Mouse (Mus musculus) liver, embryonic 16.5 days (tissue): ENCODE results near the gene Tmc8. TPM values are rescaled to one million over a fixed set of nuclear protein-coding genes. Genes with fewer than 3 reads are reported as not detected.
"Not testable (repeated sequence)": the region's sequence is repeated elsewhere in the genome, so short reads cannot be mapped to it uniquely, and the experiment has no call there.

ENCODE experiments used
- ATAC-seq: fragments of 200-750 bp; cut with Nextera tagmentation; 2 replicates; pipeline ENCODE4 v1.8.0; 2017; ENCODE audit warnings: low read depth, mild to moderate bottlenecking, moderate number of reproducible peaks, moderate library complexity
- H3K27ac ChIP-seq: fragments of 300-500 bp; sonication (generic); 2 replicates; pipeline ENCODE4 v1.5.1; 2014; ENCODE audit warnings: mild to moderate bottlenecking, low read length
- H3K27me3 ChIP-seq: fragments of 300-500 bp; sonication (generic); 2 replicates; pipeline ENCODE4 v1.6.1; 2014; ENCODE audit warnings: low read depth, low read length, mixed read lengths; ENCODE audit not compliant: control insufficient read depth, insufficient read depth
- H3K36me3 ChIP-seq: fragments of 300-500 bp; sonication (generic); 2 replicates; pipeline ENCODE4 v1.6.1; 2014; ENCODE audit warnings: mild to moderate bottlenecking; ENCODE audit not compliant: control insufficient read depth, insufficient read depth
- H3K4me1 ChIP-seq: fragments of 300-500 bp; sonication (generic); 2 replicates; pipeline ENCODE4 v1.6.1; 2014; ENCODE audit warnings: low read depth, low read length, mixed read lengths; ENCODE audit not compliant: control insufficient read depth
- H3K4me2 ChIP-seq: fragments of 300-500 bp; sonication (generic); 2 replicates; pipeline ENCODE4 v1.6.1; 2014; ENCODE audit warnings: low read depth, low read length, mixed read lengths
- H3K4me3 ChIP-seq: fragments of 300-500 bp; sonication (generic); 2 replicates; pipeline ENCODE4 v1.5.1; 2014; ENCODE audit warnings: low read depth, mild to moderate bottlenecking, low read length
- H3K9ac ChIP-seq: fragments of 300-500 bp; sonication (generic); 2 replicates; pipeline ENCODE4 v1.6.1; 2014; ENCODE audit warnings: low read depth, low read length
- H3K9me3 ChIP-seq: fragments of 300-500 bp; sonication (generic); replicated peaks from 2 replicates; pipeline ENCODE4 v1.6.1; 2016; ENCODE audit warnings: low read length; ENCODE audit not compliant: control insufficient read depth
- WGBS: fragments of 180-500 bp; shearing (Covaris S2); extraction: QIAGEN DNeasy Blood & Tissue Kit; methylation state at CpG from one replicate; pipeline ENCODE4 v1.1.7; 2014; ENCODE audit not compliant: insufficient replicate concordance; 5-methylcytosine and 5-hydroxymethylcytosine counted together
- polyA plus RNA-seq: library from polyadenylated mRNA; unstranded; fragments of >200 nt; fragmentation: Nextera tagmentation; extraction: Ambion mirVana; gene quantifications from 2 replicates; pipeline ENCODE4 v1.2.1, GENCODE M21; 2015

The Tmc8 gene
- polyA plus RNA-seq, 1 experiment from 2014 or later = 16.3 TPM

- H3K27me3 ChIP-seq = no peaks in the 10 kb centered on the region
- no peaks in the 10 kb centered on the region for H3K36me3 ChIP-seq
- WGBS = 65% methylated on average over 2 of the region's 2 CpGs
- H3K4me2 ChIP-seq = peak overlapping the region; percentile 77; the same call in 1 of the 2 replicates
- H3K27ac ChIP-seq = peak overlapping the region; percentile 91
- H3K4me3 ChIP-seq = no peak overlapping the region
- ATAC-seq = no peak
- H3K9me3 ChIP-seq = no peaks in the 10 kb centered on the region
- peak overlapping the region; percentile 42; the same call in 1 of the 2 replicates for H3K9ac ChIP-seq
- peaks cover 69% of the 10 kb centered on the region for H3K4me1 ChIP-seq
Observed at GRCm38 (mm10) chr11:117829671-117830215, 47.9 kb downstream of the Tmc8 start.

GRCm38 (mm10) chr11:117830401-117830800 is 48.5 kb downstream of the Tmc8 start:
- WGBS = 28% methylated on average over 9 of the region's 9 CpGs
- no peaks in the 10 kb centered on the region for H3K9me3 ChIP-seq

GRCm38 (mm10) chr11:117832086-117832969 is 50.5 kb downstream of the Tmc8 start:
- peak overlapping the region; percentile 66 for H3K9ac ChIP-seq
- 11% methylated on average over 28 of the region's 28 CpGs for WGBS
- ATAC-seq = peak; percentile 74
- H3K9me3 ChIP-seq = no peaks in the 10 kb centered on the region
- peaks cover 72% of the 10 kb centered on the region for H3K4me1 ChIP-seq
- H3K4me2 ChIP-seq = peak overlapping the region; percentile 85
- H3K27me3 ChIP-seq = no peaks in the 10 kb centered on the region
- H3K4me3 ChIP-seq = peak overlapping the region; percentile 67
- H3K27ac ChIP-seq = peak overlapping the region; percentile 91
- H3K36me3 ChIP-seq = no peaks in the 10 kb centered on the region

More at GRCm38 (mm10) chr11:117830401-117830800, 48.5 kb downstream of the Tmc8 start:
- H3K4me3 ChIP-seq = no peak overlapping the region
- no peaks in the 10 kb centered on the region for H3K36me3 ChIP-seq
- peak overlapping the region; percentile 17 for H3K9ac ChIP-seq
- peak; percentile 26 for ATAC-seq
- H3K4me2 ChIP-seq = peak overlapping the region; percentile 10; the same call in 1 of the 2 replicates
- H3K27ac ChIP-seq = peak overlapping the region; percentile 91
- H3K27me3 ChIP-seq = no peaks in the 10 kb centered on the region
- H3K4me1 ChIP-seq = peaks cover 68% of the 10 kb centered on the region

- H3K27ac ChIP-seq = peak overlapping the region; percentile 59
- not testable (repeated sequence) for H3K36me3 ChIP-seq, ATAC-seq, H3K4me3 ChIP-seq, H3K9ac ChIP-seq, H3K4me2 ChIP-seq, H3K27me3 ChIP-seq, H3K9me3 ChIP-seq
- WGBS = 87% methylated on average over 4 of the region's 6 CpGs
- H3K4me1 ChIP-seq = peaks cover 71% of the 10 kb centered on the region
Observed at GRCm38 (mm10) chr11:117833509-117833908, 51.6 kb downstream of the Tmc8 start.

GRCm38 (mm10) chr11:117834086-117834485 is 52.2 kb downstream of the Tmc8 start:
- H3K4me2 ChIP-seq = no peak overlapping the region
- WGBS = 74% methylated on average over 8 of the region's 8 CpGs
- no peaks in the 10 kb centered on the region for H3K27me3 ChIP-seq
- H3K36me3 ChIP-seq = no peaks in the 10 kb centered on the region
- no peak overlapping the region for H3K4me3 ChIP-seq
- H3K9me3 ChIP-seq = no peaks in the 10 kb centered on the region
- no peak overlapping the region for H3K9ac ChIP-seq
- ATAC-seq = no peak
- H3K27ac ChIP-seq = peak overlapping the region; percentile 59
- peaks cover 71% of the 10 kb centered on the region for H3K4me1 ChIP-seq

- H3K9ac ChIP-seq = no peak overlapping the region
- no peak overlapping the region for H3K27ac ChIP-seq
Observed at GRCm38 (mm10) chr11:117836306-117836705, 54.4 kb downstream of the Tmc8 start.

GRCm38 (mm10) chr11:117838572-117838971 is 56.7 kb downstream of the Tmc8 start:
- Histone ChIP-seq H3K27ac (peak overlapping the region; percentile 86), H3K4me2 (peak overlapping the region; percentile 50), H3K4me1 (peaks cover 62% of the 10 kb centered on the region), H3K9ac (peak overlapping the region; percentile 56), H3K4me3 (0 out of 2 replicates have a peak overlapping the region, but pooled peaks have one; percentile 5), H3K9me3 (no peaks in the 10 kb centered on the region), H3K27me3 (no peaks in the 10 kb centered on the region), H3K36me3 (no peaks in the 10 kb centered on the region)
- ATAC-seq = peak; percentile 95
- 24% methylated on average over 2 of the region's 2 CpGs for WGBS

More at GRCm38 (mm10) chr11:117836306-117836705, 54.4 kb downstream of the Tmc8 start:
- no peaks in the 10 kb centered on the region for H3K27me3 ChIP-seq
- ATAC-seq = no peak
- no peaks in the 10 kb centered on the region for H3K36me3 ChIP-seq
- WGBS = 22% methylated on average over 13 of the region's 13 CpGs
- no peak overlapping the region for H3K4me3 ChIP-seq
- no peaks in the 10 kb centered on the region for H3K9me3 ChIP-seq
- H3K4me2 ChIP-seq = peak overlapping the region; percentile 36
- peaks cover 71% of the 10 kb centered on the region for H3K4me1 ChIP-seq

- Histone ChIP-seq H3K4me1 (peaks cover 60% of the 10 kb centered on the region), H3K27ac (peak overlapping the region; percentile 86), H3K4me2 (peak overlapping the region; percentile 50), H3K27me3 (no peaks in the 10 kb centered on the region), H3K4me3 (no peak overlapping the region), H3K9me3 (no peaks in the 10 kb centered on the region), H3K9ac (peak overlapping the region; percentile 56), H3K36me3 (no peaks in the 10 kb centered on the region)
- ATAC-seq = peak; percentile 9; the same call in 1 of the 2 replicates
- 45% methylated on average over 1 of the region's 1 CpGs for WGBS
Observed at GRCm38 (mm10) chr11:117839021-117839420, 57.1 kb downstream of the Tmc8 start.

- Histone ChIP-seq H3K27me3 (no peaks in the 10 kb centered on the region), H3K27ac (peak overlapping the region; percentile 47; the same call in 1 of the 2 replicates), H3K4me2 (no peak overlapping the region), H3K9ac (peak overlapping the region; percentile 6; the same call in 1 of the 2 replicates), H3K4me3 (no peak overlapping the region), H3K36me3 (no peaks in the 10 kb centered on the region), H3K9me3 (no peaks in the 10 kb centered on the region), H3K4me1 (peaks cover 60% of the 10 kb centered on the region)
- 43% methylated on average over 1 of the region's 1 CpGs for WGBS
- ATAC-seq = no peak
Observed at GRCm38 (mm10) chr11:117840910-117841309, 59.0 kb downstream of the Tmc8 start.
